Mouse (Mus musculus) embryo, embryonic 10.5 days (tissue): ENCODE data around the gene Vps13d.
A peak's percentile ranks its signal among the peaks of the same experiment; 100 is the strongest.

Experiments
- DNase-seq: peaks from one replicate; pipeline ENCODE4 v3.0.0-alpha.2; 2015; ENCODE audit warnings: low spot score

The Vps13d gene

DNA sequence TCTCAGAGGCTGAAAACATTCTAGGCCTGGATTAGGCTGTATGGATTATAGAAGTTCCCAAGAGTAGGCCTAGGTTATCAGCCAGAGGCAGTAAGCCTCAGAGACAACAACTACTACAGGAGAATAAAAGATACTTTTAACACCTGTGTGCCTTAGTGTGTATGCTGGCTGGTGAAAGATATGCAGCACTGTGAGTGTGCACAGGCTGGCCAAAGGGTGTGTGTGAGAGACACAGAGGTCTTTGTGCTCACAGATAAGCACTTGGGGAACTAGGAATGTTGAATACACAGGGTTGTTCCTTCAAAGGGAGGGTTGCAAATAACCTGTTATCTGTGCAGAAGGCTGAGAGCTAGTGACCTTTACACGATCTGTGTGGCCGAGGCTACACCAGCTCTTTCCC lies 115.5 kb downstream of the Vps13d start:
- DNase-seq, result no peak

DNA sequence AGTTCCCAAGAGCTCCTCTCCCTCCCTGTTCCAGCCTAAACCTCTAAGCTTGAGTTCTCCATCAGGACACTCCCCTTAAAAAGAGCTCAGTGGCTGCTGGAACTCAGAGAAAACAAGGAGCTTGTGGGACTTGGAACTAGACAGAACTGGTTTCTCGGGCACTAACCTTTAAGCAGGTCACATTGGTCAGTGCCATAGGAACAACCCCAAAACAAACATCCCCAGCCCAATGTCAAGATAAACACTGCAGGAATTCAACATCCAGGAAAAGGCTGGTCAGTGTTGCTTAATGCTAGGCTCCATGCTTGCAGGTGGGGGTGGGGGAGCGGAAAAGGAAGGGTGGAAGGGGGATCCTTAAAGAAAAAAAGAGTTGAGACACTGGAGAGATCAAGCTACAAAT lies 120.5 kb downstream of the Vps13d start:
- no peak for DNase-seq

- DNase-seq, result no peak
These were observed 121.1 kb downstream of the Vps13d start for GRCm38 (mm10) chr4:145073728-145074127.

GRCm38 (mm10) chr4:145071942-145072341 lies 122.9 kb downstream of the Vps13d start:
- no peak for DNase-seq

GRCm38 (mm10) chr4:145067019-145067680 lies 127.7 kb downstream of the Vps13d start:
- peak; percentile 79 for DNase-seq

GRCm38 (mm10) chr4:145066336-145067018 lies 128.3 kb downstream of the Vps13d start:
- DNase-seq, result no peak

GRCm38 (mm10) chr4:145058749-145059442 lies 135.9 kb downstream of the Vps13d start:
- DNase-seq, result no peak

DNA sequence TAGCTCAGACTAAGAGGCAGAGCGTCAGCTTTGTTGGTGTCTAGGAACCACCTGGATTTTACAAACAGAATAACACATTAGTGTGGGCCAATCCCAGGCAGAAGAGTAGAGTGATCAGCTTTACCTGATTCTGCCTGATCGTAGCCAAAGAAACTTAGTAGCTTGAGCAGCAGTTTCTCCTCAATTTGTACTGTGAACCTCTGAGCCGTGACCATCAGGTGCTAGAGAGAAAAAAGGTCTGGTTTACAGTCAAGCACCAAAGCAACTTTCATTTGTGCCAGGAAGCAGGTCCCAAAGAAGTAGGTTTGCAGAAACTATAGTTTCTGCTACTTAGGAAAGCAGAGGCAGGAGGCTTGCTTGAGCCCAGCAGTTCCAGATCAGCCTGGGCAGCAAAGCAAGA lies 138.5 kb downstream of the Vps13d start:
- no peak for DNase-seq

GRCm38 (mm10) chr4:145055792-145056191 lies 139.0 kb downstream of the Vps13d start:
- no peak for DNase-seq

DNA sequence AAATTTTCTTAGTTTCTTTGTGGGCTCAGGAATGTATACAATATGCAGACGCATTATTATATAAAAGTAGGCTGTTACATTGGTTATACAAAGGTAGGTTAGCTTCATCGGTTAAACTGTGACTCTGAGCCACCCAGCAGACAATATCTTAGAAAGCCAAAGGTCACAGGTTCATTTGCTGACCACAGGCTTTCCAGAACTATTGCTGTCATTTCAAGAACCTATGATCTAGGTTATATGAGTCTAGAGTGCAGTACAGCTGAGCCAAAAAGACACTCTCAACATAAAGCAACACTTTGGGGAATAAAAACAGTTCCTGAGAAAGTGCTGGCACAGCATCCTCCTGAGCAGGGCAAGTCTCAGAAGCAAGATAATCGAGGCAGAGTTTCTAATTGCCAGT lies 140.4 kb downstream of the Vps13d start:
- no peak for DNase-seq

GRCm38 (mm10) chr4:145052697-145053096 lies 142.1 kb downstream of the Vps13d start:
- no peak for DNase-seq

DNA sequence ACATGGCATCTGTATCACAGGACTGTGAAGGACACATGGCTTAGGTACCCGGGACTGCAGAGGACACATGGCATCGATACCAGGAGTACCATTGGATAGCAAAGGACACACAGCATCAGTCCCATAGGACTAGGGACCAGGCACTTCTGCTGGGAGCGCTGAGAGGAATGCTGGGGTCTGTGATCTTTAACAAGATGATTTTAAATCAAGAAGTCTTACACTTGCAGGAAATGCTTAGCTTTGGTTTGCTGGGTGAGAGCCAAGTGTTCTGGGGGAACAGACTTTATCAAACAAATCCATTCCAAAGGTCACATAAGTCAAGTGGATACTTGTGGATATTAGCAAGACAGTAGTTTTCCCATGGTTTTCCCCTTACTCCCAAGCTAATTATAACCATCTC lies 142.5 kb downstream of the Vps13d start:
- DNase-seq, result no peak

DNA sequence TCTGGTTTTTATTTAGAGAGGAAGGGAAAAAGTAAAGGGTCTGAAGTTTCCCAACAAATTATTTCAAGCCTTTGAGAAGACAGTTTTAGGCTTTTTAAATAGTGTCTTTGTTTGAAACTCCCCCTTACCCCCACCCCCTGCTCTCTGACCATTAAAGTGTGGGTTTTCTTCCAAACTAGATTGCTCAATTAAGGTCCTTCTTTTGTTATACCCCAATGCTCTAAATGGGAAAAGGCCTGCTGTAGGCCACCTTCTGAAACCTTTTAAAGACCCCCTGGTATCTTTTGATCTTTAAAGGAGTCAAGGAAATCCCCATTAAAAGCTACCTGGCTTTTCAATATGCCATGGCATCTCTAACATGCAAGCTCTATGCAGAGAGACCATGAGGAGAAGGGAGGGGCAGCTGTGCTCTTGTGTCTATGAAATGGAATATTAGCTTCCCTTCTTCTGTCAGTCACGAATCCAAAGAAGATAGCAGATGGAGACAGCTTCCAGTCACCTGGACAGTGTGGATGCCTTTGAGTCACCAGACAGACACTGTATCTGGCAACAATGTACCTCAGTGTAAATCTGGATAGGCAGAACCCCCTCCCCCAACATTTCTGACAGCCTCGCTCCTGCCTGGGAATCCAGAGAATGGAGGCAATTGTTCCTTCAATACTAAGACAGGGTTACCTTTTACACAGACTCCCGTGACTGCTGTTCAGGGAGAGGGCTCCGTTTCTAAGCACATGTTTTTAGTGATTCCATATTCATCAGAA lies 143.4 kb downstream of the Vps13d start:
- DNase-seq, result no peak

- peak; percentile 49 for DNase-seq
These were observed 144.1 kb downstream of the Vps13d start for GRCm38 (mm10) chr4:145050518-145051208.

GRCm38 (mm10) chr4:145047964-145048363 lies 146.8 kb downstream of the Vps13d start:
- DNase-seq, result no peak

GRCm38 (mm10) chr4:145046032-145046401 lies 148.8 kb downstream of the Vps13d start:
- DNase-seq, result no peak

GRCm38 (mm10) chr4:145045312-145046031 lies 149.3 kb downstream of the Vps13d start:
- no peak for DNase-seq

DNA sequence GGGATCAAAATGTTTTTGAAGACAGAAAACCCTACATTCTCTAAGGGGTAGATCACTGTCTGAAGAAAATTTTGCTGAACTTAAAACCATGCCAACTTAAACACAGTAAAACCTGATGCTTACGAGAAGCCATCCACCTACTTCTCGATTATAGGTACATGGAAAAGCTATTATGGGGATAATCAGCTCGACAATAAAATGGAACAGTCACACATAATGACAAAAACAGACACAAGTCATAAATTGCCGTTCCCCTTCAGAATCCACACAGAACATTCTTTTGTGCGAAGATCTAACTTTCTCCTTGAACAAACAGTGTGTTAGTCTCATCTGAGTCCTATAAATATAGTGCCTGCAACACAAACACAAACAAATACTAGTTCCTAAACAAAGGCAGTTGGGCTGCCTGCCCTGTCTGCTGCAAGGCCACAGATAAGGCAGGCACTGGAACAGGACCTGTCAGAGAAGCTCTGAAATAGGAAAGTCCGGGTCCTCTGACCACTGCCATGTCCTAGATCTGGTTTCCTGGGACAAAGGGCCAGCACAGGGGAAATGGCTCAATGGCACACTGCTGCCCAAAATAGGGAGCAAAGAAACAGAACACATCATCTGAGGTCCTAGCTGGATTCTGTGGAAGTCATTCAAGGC lies 153.5 kb downstream of the Vps13d start:
- DNase-seq, result no peak

GRCm38 (mm10) chr4:145037631-145038416 lies 157.0 kb downstream of the Vps13d start:
- DNase-seq, result no peak

DNA sequence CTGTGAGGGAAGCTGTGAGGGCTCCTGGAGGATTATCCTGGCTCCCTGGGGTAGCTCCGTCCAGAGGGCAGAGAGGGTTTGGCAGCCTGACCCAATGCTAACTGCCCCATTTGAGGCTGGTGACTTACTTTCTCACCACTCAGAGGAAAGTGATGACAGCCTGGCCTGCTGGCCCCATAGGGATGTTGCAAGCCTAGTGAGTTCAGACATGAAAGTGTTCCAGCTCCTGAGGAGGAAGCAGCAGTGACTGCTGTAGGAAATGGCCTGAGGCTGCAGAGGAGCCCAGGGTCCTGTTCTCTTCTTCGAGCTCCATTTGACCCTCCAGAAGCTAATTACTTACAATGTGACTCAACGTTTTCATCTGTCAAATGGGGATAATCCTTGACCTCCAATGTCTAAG lies 157.8 kb downstream of the Vps13d start:
- no peak for DNase-seq
